ENCODE assay signal across 26 mouse cellular contexts in the genomic region with DNA sequence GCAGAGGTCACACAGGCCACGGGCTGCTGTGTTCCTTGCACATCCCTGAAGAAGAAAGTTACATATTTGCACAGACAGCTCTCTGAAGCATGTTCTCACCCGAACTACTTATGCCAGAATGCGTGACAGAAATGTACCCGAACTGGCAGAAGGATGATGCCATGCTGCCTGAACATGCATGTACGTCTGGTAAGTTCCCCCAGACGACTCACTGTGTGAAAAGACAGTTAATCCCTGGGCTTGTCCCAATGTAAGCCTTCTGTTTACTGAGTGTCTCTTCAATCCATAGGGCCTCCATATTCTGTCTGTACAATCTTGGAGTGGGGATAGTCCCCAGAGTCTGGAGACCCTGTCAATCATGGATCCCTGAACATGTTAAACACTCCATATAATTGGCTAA.
DNase-seq lines count a peak whose midpoint lies in the region; ATAC-seq and TF ChIP-seq lines count a peak whose summit lies in the region.
"Had no signal": no experiment of that assay in that cellular context is flagged by ENCODE, and none has a peak within 500 bp of the region (broad histone marks: within the 10 kb centered on the region; RNA-seq: fewer than 3 reads in every experiment).

No protein-coding gene starts in this region.

- H3K27ac ChIP-seq in embryonic facial prominence, embryonic 14.5 days (replicated peaks; ENCODE audit: low read depth, low read length), result no peak overlapping the region
- no peak overlapping the region for H3K27ac ChIP-seq in embryonic facial prominence, embryonic 10.5 days (replicated peaks)
- H3K27ac ChIP-seq in forebrain, postnatal 0 days (ENCODE audit: low read depth, low read length), result no peak overlapping the region
- no peak overlapping the region for H3K27ac ChIP-seq in forebrain, embryonic 15.5 days (replicated peaks)
- H3K27ac ChIP-seq: embryonic facial prominence, embryonic 12.5 days; embryonic facial prominence, embryonic 15.5 days; forebrain, embryonic 10.5 days; forebrain, embryonic 12.5 days had no signal

- no peak for ATAC-seq in embryonic facial prominence, embryonic 14.5 days (ENCODE audit: low read depth)
- peak; percentile 82 for ATAC-seq in forebrain, postnatal 0 days
- ATAC-seq in forebrain, embryonic 15.5 days (replicated peaks), result no peak
- ATAC-seq: activated CD4-positive, CD25-positive, alpha-beta regulatory T cell, adult 4 months; CD4-positive, CD25-positive, alpha-beta regulatory T cell, adult 4 months; Patski had no signal

- TF ChIP-seq CTCF in forebrain, postnatal 0 days (IDR thresholded peaks at IDR 0.05; ENCODE audit: low read depth), result no peak
- no peak for TF ChIP-seq CTCF in brain, embryonic 14.5 days (IDR thresholded peaks at IDR 0.05; ENCODE audit: borderline replicate concordance, extremely low read depth, insufficient read depth, insufficient read length)

- DNase-seq in embryonic facial prominence, embryonic 14.5 days (ENCODE audit: low spot score), result peak; percentile 7
- DNase-seq in embryonic facial prominence, embryonic 10.5 days (ENCODE audit: low spot score), result no peak
- DNase-seq in forebrain, postnatal 0 days, result peak; percentile 51
- DNase-seq in brain, embryonic 14.5 days (ENCODE audit: low read depth), result peak; percentile 29
- DNase-seq in cerebellum, postnatal 25 days, result no peak
- DNase-seq: adrenal gland, adult 8-10 months; adrenal gland, postnatal 14 days; adrenal gland, postnatal 36 days; B cell, adult 2 months; cerebellum, adult 11-12 months; cerebellum, adult 2 months; cerebellum, adult 9-10 months; cerebellum, postnatal 10 days; cerebellum, postnatal 36 days; embryo, embryonic 11 days had no signal

- H3K4me1 ChIP-seq in embryonic facial prominence, embryonic 14.5 days (ENCODE audit: control insufficient read depth, insufficient read depth, low read length), result no peaks in the 10 kb centered on the region
- H3K4me1 ChIP-seq in embryonic facial prominence, embryonic 10.5 days, result no peaks in the 10 kb centered on the region
- H3K4me1 ChIP-seq in forebrain, postnatal 0 days (ENCODE audit: insufficient read depth), result no peaks in the 10 kb centered on the region
- H3K4me1 ChIP-seq in forebrain, embryonic 15.5 days, result no peaks in the 10 kb centered on the region
- H3K4me1 ChIP-seq: embryonic facial prominence, embryonic 12.5 days; embryonic facial prominence, embryonic 15.5 days; forebrain, embryonic 10.5 days; forebrain, embryonic 12.5 days had no signal

- H3K9me3 ChIP-seq in embryonic facial prominence, embryonic 14.5 days (ENCODE audit: control insufficient read depth, low read length), result no peaks in the 10 kb centered on the region
- no peaks in the 10 kb centered on the region for H3K9me3 ChIP-seq in embryonic facial prominence, embryonic 10.5 days
- no peaks in the 10 kb centered on the region for H3K9me3 ChIP-seq in forebrain, postnatal 0 days (ENCODE audit: low read length)
- H3K9me3 ChIP-seq in forebrain, embryonic 15.5 days, result no peaks in the 10 kb centered on the region
- H3K9me3 ChIP-seq: embryonic facial prominence, embryonic 12.5 days; embryonic facial prominence, embryonic 15.5 days; forebrain, embryonic 10.5 days; forebrain, embryonic 12.5 days had no signal

- no peaks in the 10 kb centered on the region for H3K27me3 ChIP-seq in embryonic facial prominence, embryonic 14.5 days (replicated peaks; ENCODE audit: control insufficient read depth, insufficient read depth, low read length)
- H3K27me3 ChIP-seq in embryonic facial prominence, embryonic 10.5 days (replicated peaks; ENCODE audit: low read depth, poor library complexity, severe bottlenecking), result no peaks in the 10 kb centered on the region
- H3K27me3 ChIP-seq in forebrain, postnatal 0 days (ENCODE audit: insufficient read depth, low read length), result no peaks in the 10 kb centered on the region
- no peaks in the 10 kb centered on the region for H3K27me3 ChIP-seq in forebrain, embryonic 15.5 days
- H3K27me3 ChIP-seq: CH12.LX; embryonic facial prominence, embryonic 12.5 days; embryonic facial prominence, embryonic 15.5 days; forebrain, embryonic 12.5 days; Patski had no signal

- H3K4me3 ChIP-seq in embryonic facial prominence, embryonic 14.5 days (ENCODE audit: low read depth, low read length), result no peak overlapping the region
- H3K4me3 ChIP-seq in embryonic facial prominence, embryonic 10.5 days, result no peak overlapping the region
- no peak overlapping the region for H3K4me3 ChIP-seq in forebrain, postnatal 0 days (ENCODE audit: low read depth, low read length)
- no peak overlapping the region for H3K4me3 ChIP-seq in forebrain, embryonic 15.5 days
- H3K4me3 ChIP-seq: embryonic facial prominence, embryonic 12.5 days; embryonic facial prominence, embryonic 15.5 days; erythroblast, embryonic 14.5 days; forebrain, embryonic 10.5 days; forebrain, embryonic 12.5 days had no signal

- no peaks in the 10 kb centered on the region for H3K36me3 ChIP-seq in embryonic facial prominence, embryonic 14.5 days (ENCODE audit: control insufficient read depth, insufficient read depth, low read length)
- no peaks in the 10 kb centered on the region for H3K36me3 ChIP-seq in embryonic facial prominence, embryonic 10.5 days (replicated peaks)
- no peaks in the 10 kb centered on the region for H3K36me3 ChIP-seq in forebrain, postnatal 0 days (ENCODE audit: insufficient read depth)
- H3K36me3 ChIP-seq in forebrain, embryonic 15.5 days, result no peaks in the 10 kb centered on the region
- H3K36me3 ChIP-seq: embryonic facial prominence, embryonic 12.5 days; embryonic facial prominence, embryonic 15.5 days; forebrain, embryonic 10.5 days; forebrain, embryonic 12.5 days; G1E had no signal

- WGBS in embryonic facial prominence, embryonic 14.5 days, result 78% methylated on average over 6 of the region's 6 CpGs
- WGBS in embryonic facial prominence, embryonic 10.5 days, result 89% methylated on average over 6 of the region's 6 CpGs
- 70% methylated on average over 6 of the region's 6 CpGs for WGBS in forebrain, postnatal 0 days
- whole genome bisulfite sequencing in forebrain, embryonic 15.5 days, result 76% methylated on average over 6 of the region's 6 CpGs

- H3K9ac ChIP-seq in embryonic facial prominence, embryonic 14.5 days (ENCODE audit: low read depth, low read length), result no peak overlapping the region
- no peak overlapping the region for H3K9ac ChIP-seq in forebrain, postnatal 0 days
- H3K9ac ChIP-seq in forebrain, embryonic 15.5 days (replicated peaks), result no peak overlapping the region
- H3K9ac ChIP-seq: embryonic facial prominence, embryonic 12.5 days; embryonic facial prominence, embryonic 15.5 days; forebrain, embryonic 12.5 days had no signal

- no peak overlapping the region for H3K4me2 ChIP-seq in embryonic facial prominence, embryonic 14.5 days (ENCODE audit: low read depth, low read length)
- H3K4me2 ChIP-seq in forebrain, postnatal 0 days (ENCODE audit: low read depth), result no peak overlapping the region
- H3K4me2 ChIP-seq in forebrain, embryonic 15.5 days (replicated peaks), result no peak overlapping the region
- H3K4me2 ChIP-seq: embryonic facial prominence, embryonic 12.5 days; embryonic facial prominence, embryonic 15.5 days; forebrain, embryonic 12.5 days had no signal

- no peak for TF ChIP-seq POLR2A in brain, embryonic 14.5 days (IDR thresholded peaks at IDR 0.05; ENCODE audit: borderline replicate concordance, extremely low read depth, insufficient read depth, insufficient read length, poor library complexity, severe bottlenecking)

Comparison
In these comparisons a context has a peak if more than half of its experiments do, and no peak if none do; other contexts are left out.
1. DNase-seq: peak in embryonic facial prominence, embryonic 14.5 days (single experiment), forebrain, postnatal 0 days (single experiment) and brain, embryonic 14.5 days (single experiment); none in embryonic facial prominence, embryonic 10.5 days (single experiment) and cerebellum, postnatal 25 days (0 of 2).